Mouse (Mus musculus) limb, embryonic 14.5 days (tissue): ENCODE data around the gene Slc6a18. TPM values are rescaled to one million over a fixed set of nuclear protein-coding genes. Genes with fewer than 3 reads are reported as not detected.

Experiments used
- ATAC-seq: fragments of 200-750 bp; cut with Nextera tagmentation; 2 replicates; pipeline ENCODE4 v1.8.0; 2017; ENCODE audit warnings: low read depth, moderate number of reproducible peaks, moderate TSS enrichment; ENCODE audit not compliant: low FRiP score
- DNase-seq: peaks from one replicate; pipeline ENCODE4 v3.0.0-alpha.2; 2015; ENCODE audit warnings: low spot score
- H3K27ac ChIP-seq: fragments of 300-500 bp; sonication (generic); replicated peaks from 2 replicates; pipeline ENCODE4 v1.5.1; 2014; ENCODE audit warnings: low read depth, mild to moderate bottlenecking, low read length, moderate library complexity, mixed read lengths
- H3K27me3 ChIP-seq: fragments of 300-500 bp; sonication (generic); 2 replicates; pipeline ENCODE4 v1.6.1; 2014; ENCODE audit warnings: low read length, mixed read lengths; ENCODE audit not compliant: control insufficient read depth, insufficient read depth
- H3K36me3 ChIP-seq: fragments of 300-500 bp; sonication (generic); 2 replicates; pipeline ENCODE4 v1.6.1; 2014; ENCODE audit warnings: mild to moderate bottlenecking, low read length, moderate library complexity, mixed read lengths; ENCODE audit not compliant: control insufficient read depth, insufficient read depth
- H3K4me1 ChIP-seq: fragments of 300-500 bp; sonication (generic); 2 replicates; pipeline ENCODE4 v1.6.1; 2014; ENCODE audit warnings: antibody characterized with exemption, low read length, mixed read lengths; ENCODE audit not compliant: control insufficient read depth, insufficient read depth
- H3K4me2 ChIP-seq: fragments of 300-500 bp; sonication (generic); replicated peaks from 2 replicates; pipeline ENCODE4 v1.6.1; 2014; ENCODE audit warnings: low read depth, mild to moderate bottlenecking, low read length, moderate library complexity; ENCODE audit not compliant: severe bottlenecking
- H3K4me3 ChIP-seq: fragments of 300-500 bp; sonication (generic); replicated peaks from 2 replicates; pipeline ENCODE4 v1.5.1; 2014; ENCODE audit warnings: low read length
- H3K9ac ChIP-seq: fragments of 300-500 bp; sonication (generic); 2 replicates; pipeline ENCODE4 v1.6.1; 2014; ENCODE audit warnings: mild to moderate bottlenecking, low read depth, low read length, moderate library complexity; ENCODE audit not compliant: severe bottlenecking
- H3K9me3 ChIP-seq: fragments of 300-500 bp; sonication (generic); 2 replicates; pipeline ENCODE4 v1.6.1; 2016; ENCODE audit warnings: low read length; ENCODE audit not compliant: control insufficient read depth
- POLR2A ChIP-seq: fragments of 200-500 bp; IDR thresholded peaks from 2 replicates; pipeline ENCODE4 v1.8.0; 2012; ENCODE audit warnings: inconsistent platforms, mild to moderate bottlenecking, moderate library complexity, borderline replicate concordance; ENCODE audit not compliant: insufficient read depth, insufficient read length; ENCODE audit errors: extremely low read depth
- WGBS: fragments of 180-500 bp; shearing (Covaris S2); extraction: QIAGEN DNeasy Blood & Tissue Kit; methylation state at CpG from one replicate; pipeline ENCODE4 v1.1.7; 2014; 5-methylcytosine and 5-hydroxymethylcytosine counted together
- polyA plus RNA-seq, 2 experiments: library from polyadenylated mRNA; depleted of rRNA in 1 of 2; stranded (reverse) in 1 of 2; unstranded in 1 of 2; fragments of >200 nt; fragmentation: Nextera tagmentation in 1 of 2; extraction: Ambion mirVana in 1 of 2; gene quantifications; 2 replicates each; pipeline versions ENCODE4 v1.2.1 to v1.2.3; 2012 to 2014

The Slc6a18 gene
- polyA plus RNA-seq, 2 experiments: 0.14 TPM; not detected in 1

DNA sequence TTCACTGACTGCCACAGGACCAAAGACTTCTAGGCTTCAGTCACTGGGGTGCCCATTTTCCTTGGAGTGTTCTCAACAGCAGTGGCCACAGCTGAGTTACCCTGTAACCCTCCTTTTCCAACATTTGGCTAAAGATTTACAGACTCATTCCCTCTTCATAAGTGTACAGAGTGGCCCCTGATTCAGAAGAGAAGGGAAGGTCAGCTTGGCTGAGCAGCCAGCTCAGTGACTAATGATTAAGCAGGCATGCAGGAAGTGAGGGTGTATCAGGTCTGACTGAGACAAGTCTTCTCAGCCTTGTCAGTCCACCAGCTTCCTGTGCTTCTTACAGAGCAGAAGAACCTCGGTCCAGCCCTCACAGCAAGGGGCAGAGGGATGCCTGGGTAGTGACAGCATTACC is 2.6 kb upstream of the Slc6a18 start:
- no peak for ATAC-seq
- no peak overlapping the region for H3K4me2 ChIP-seq
- 50% methylated on average over 1 of the region's 1 CpGs for WGBS
- H3K4me3 ChIP-seq: no peak overlapping the region
- H3K27ac ChIP-seq: no peak overlapping the region
- H3K4me1 ChIP-seq: no peaks in the 10 kb centered on the region
- no peaks in the 10 kb centered on the region for H3K36me3 ChIP-seq
- TF ChIP-seq POLR2A: no peak
- no peak for DNase-seq
- no peak overlapping the region for H3K9ac ChIP-seq
- H3K9me3 ChIP-seq: no peaks in the 10 kb centered on the region
- H3K27me3 ChIP-seq: no peaks in the 10 kb centered on the region

DNA sequence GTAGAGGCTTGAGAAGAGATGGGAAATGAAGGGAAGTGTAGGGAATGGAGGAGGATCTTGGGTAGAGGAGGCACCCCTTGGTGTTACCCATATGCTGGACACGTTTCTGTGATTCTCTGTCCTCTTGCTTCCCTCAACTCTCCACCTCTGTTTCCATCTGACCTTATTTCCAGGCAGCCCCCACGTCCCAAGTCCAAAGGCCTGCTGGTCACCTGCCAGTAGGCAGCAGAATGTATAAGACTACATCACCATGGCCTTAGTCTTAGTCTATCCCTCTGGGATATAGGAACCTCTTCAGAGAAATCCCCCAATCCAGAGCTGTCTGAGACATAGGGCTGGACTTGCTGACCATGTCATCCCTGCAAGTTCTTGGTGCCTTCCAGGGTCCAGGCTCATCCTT is 1.5 kb upstream of the Slc6a18 start:
- no peak for ATAC-seq
- no peak for TF ChIP-seq POLR2A

DNA sequence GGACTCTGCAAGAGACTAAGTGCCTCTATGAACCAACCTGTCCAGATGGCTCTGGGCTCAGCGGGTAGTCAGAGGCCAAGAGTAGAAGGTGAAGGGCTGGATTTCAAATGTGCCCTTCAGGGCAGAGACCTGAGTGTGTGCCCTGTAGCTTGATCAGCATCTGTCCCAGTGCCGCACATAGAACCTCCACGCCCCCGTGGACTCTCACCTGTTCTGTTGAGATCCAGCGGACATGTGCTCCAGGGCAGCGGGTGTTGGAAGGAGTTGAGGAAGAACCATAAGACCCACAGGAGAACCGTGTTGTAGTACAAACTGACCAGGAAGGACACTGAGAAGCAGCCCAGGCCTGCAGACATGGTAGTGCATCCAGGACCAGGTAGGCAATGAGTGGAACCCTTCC is 2.7 kb downstream of the Slc6a18 start:
- Histone ChIP-seq H3K36me3 (no peaks in the 10 kb centered on the region), H3K27ac (no peak overlapping the region), H3K4me1 (no peaks in the 10 kb centered on the region), H3K4me2 (no peak overlapping the region), H3K9ac (no peak overlapping the region), H3K4me3 (no peak overlapping the region), H3K9me3 (no peaks in the 10 kb centered on the region), H3K27me3 (no peaks in the 10 kb centered on the region)
- no peak for TF ChIP-seq POLR2A
- ATAC-seq (no peak), DNase-seq (no peak)
- WGBS: 91% methylated on average over 7 of the region's 7 CpGs

More for the DNA sequence above, 1.5 kb upstream of the Slc6a18 start:
- H3K4me1 ChIP-seq: no peaks in the 10 kb centered on the region
- H3K4me2 ChIP-seq: no peak overlapping the region
- H3K27me3 ChIP-seq: no peaks in the 10 kb centered on the region
- no peak overlapping the region for H3K9ac ChIP-seq
- DNase-seq: no peak
- no peak overlapping the region for H3K4me3 ChIP-seq
- no peaks in the 10 kb centered on the region for H3K9me3 ChIP-seq
- no peaks in the 10 kb centered on the region for H3K36me3 ChIP-seq
- 36% methylated on average over 2 of the region's 2 CpGs for WGBS
- no peak overlapping the region for H3K27ac ChIP-seq

DNA sequence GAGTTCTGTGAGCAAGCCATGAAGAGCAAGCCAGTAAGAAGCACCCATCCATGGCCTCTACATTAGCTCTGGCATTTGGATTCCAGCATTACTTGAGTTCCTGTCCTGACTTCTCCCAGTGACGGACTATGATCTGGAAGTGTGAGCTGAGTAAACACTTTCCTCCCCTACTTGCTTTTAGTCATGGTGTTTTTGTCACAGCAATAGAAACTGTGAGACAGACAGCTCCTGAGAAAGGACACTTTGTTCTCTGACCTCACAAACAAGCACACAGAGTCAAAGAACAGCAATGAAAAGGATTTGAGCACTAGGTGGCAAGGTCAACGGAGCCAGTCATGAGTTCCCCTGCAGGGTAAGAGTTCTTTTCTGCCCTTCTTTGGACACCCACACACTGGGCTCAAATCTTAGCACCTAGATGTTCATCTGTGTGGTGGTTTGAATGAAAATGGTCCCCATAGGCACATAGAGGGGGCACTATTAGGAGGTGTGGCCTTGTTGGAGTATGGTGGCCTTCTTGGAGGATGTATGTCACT is 17.6 kb downstream of the Slc6a18 start:
- 86% methylated on average over 2 of the region's 2 CpGs for WGBS
- no peak for ATAC-seq
- Histone ChIP-seq H3K4me2 (no peak overlapping the region), H3K9me3 (no peaks in the 10 kb centered on the region), H3K27me3 (no peaks in the 10 kb centered on the region), H3K9ac (no peak overlapping the region), H3K27ac (no peak overlapping the region), H3K4me3 (no peak overlapping the region), H3K36me3 (no peaks in the 10 kb centered on the region), H3K4me1 (no peaks in the 10 kb centered on the region)
- TF ChIP-seq POLR2A: no peak
- no peak for DNase-seq

DNA sequence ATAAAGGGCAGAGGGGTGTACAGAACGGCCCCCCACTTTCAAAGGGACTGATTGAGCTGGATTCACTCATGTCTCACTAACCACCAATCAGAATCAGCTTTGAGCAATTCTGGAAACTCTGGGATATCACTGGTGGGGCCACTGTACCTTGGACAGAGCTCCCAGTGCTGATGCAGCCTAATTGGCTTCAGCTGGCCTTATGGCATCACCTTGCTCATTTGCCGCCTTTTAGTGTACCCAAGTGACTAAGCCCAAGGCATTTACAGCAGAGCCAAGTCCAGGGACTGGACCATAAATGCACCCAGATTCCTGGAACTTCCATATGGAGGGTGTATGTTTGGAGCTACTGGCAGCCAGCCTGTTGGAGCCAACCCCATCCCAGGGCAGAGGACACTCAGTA is 18.9 kb downstream of the Slc6a18 start:
- no peaks in the 10 kb centered on the region for H3K27me3 ChIP-seq
- DNase-seq: no peak
- H3K9ac ChIP-seq: no peak overlapping the region
- no peaks in the 10 kb centered on the region for H3K4me1 ChIP-seq
- H3K4me3 ChIP-seq: no peak overlapping the region
- no peaks in the 10 kb centered on the region for H3K36me3 ChIP-seq
- no peak overlapping the region for H3K27ac ChIP-seq
- no peaks in the 10 kb centered on the region for H3K9me3 ChIP-seq
- H3K4me2 ChIP-seq: no peak overlapping the region
- TF ChIP-seq POLR2A: no peak
- WGBS: 38% methylated on average over 2 of the region's 2 CpGs
- no peak for ATAC-seq

DNA sequence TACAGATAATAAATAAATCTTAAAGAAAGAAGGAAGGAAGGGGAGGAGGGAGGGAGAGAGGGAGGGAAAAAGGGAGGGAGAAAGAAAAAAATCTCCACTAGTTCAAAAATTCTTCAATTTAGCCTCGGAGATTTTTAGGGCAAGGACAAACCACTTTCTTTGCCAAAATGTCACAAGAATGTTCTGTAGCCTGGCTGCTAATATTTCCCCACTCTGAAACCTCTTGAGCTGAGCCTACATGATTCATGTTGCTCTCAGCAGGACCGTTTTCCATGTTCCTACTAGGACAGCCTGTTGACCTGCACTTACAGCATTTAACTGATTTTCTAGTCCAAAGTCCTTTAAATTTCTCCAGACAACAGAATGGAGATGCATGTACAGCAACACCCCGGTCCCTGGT is 22.8 kb downstream of the Slc6a18 start:
- H3K9ac ChIP-seq: no peak overlapping the region
- H3K9me3 ChIP-seq: no peaks in the 10 kb centered on the region
- H3K36me3 ChIP-seq: no peaks in the 10 kb centered on the region
- H3K27ac ChIP-seq: no peak overlapping the region
- no peak for TF ChIP-seq POLR2A
- WGBS: 79% methylated on average over 3 of the region's 3 CpGs
- DNase-seq (no peak), ATAC-seq (no peak)
- H3K4me3 ChIP-seq: no peak overlapping the region
- H3K4me1 ChIP-seq: no peaks in the 10 kb centered on the region
- H3K27me3 ChIP-seq: no peaks in the 10 kb centered on the region
- H3K4me2 ChIP-seq: no peak overlapping the region
